Mouse (Mus musculus) lung, postnatal 4 days (tissue): ENCODE results near the gene Trp73.

Source experiments
- DNase-seq, 2 experiments: peaks; one replicate each; pipeline ENCODE4 v3.0.0; 2021

Trp73 gene

DNA sequence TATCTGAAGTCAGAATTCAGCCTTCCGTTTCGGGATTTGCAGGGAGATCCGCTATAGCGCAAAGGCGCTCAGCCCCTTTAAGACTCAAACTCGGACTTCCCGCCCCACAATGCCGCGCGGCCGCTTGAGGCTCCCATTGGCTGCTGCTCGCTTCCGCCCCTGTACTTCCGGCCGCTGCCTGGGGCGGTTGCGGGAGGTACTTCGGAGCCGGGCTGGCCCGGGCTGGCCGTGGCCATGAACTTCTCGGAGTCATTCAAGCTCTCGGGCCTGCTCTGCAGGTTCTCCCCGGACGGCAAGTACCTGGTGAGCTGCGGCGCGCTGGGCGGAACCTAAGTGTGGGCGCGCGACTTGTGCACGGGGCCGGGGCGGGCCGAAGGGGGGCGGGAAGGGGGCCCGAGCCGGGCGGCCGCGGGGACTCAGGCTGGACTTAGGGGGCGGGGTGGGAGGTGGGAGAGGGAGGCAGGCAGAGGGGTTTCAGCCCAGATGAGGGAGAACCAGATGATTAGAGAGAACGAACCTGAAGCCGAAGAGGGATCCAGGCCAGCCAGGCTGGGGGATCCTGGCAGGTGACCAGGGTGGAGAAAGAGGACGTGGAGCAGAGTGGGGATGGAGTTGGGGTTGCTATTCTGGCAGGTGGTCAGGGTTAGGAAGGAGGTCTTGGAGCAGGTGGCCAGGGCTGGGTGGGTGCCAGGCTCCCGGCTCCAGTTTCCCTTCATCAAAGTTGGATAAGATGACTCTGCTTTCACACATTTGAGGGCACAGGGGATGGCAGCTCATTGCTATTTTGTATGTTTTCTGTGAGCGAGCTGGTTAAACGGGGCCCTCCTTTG lies 2.4 kb upstream of the Trp73 start, which contains the start of gene Wrap73:
Gene Wrap73 (plus strand): TSS at position 162 of the 830 bp plus-strand sequence.
- DNase-seq: peak; percentile 93

DNA sequence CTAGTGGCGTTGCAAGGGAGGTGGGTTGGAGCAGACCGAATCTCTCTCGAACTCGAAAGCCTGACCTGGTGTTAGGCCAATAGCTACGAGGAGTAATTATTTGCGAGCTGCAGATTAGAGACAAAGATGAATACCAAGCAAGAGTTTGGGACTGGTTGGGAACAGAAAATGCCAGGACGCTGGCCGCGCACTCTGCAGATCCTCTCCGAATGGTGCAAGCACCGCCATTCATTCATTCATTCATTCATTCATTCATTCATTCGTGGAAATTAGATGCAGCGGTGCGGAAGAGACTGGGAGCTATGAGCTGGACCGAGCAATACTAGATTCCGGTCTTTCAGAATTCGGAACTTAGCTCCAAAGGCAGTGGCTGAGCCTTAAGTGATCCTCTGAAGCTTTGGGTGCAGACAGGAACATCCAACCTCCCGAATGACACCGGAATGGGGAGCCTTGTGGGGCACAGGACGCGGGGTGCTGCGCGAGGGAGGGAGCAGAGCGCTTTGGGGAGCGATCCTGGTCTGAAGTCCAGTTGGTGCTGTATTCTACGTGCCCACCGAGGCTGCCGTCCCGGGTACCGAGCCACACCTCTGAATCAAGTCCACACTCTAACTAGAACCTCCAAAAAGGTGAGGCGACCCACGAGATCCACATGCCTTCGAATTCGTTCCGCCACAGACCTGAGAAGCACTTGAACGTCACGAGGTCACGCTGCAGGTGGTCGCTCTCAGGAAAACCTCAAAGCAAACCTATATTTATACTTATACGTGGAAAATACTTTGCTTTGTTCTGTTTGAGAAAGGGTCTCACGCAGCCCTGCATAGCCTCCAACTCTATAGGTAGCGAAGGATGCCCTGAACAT lies 1.2 kb upstream of the Trp73 start:
- no peak for DNase-seq

DNA sequence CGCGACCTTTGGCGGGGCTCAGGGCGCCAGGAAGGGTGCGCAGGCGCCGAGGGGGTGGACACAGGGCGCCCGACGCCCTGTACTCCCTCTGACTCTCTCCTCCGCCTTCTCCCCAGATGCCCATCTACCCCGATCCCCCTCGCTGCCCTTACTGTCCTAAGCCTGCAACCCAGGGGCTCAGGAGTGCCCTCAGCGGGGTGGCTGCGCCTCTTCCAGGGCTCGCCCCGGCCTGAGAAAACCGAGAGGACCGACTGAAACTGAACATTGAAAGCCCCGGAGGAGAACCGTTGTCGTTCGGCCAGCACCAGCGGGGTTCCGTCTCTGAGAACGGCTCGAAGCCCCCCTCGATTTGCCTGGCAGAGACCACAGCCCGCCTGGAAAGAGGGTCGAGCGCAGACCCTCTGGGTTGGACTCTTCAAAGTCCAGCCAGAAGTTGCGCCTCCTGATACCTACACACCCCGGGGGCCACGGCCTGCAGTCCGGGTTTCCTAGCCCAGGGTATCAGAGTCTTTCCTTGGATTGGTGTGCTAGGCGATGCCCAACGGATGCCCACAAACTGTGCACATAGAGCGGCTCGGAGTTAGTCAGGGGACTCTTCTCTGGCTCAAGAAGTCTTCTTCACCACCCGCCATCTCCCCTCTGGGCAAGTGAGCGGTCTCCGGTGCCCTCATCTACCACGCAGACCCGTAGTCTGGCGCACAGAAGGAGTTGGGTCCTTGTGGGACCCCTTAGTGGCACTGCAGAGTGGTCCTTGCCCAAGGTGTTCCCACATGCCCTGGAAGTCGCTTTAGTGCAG lies 403 bp upstream of the Trp73 start:
- no peak for DNase-seq

DNA sequence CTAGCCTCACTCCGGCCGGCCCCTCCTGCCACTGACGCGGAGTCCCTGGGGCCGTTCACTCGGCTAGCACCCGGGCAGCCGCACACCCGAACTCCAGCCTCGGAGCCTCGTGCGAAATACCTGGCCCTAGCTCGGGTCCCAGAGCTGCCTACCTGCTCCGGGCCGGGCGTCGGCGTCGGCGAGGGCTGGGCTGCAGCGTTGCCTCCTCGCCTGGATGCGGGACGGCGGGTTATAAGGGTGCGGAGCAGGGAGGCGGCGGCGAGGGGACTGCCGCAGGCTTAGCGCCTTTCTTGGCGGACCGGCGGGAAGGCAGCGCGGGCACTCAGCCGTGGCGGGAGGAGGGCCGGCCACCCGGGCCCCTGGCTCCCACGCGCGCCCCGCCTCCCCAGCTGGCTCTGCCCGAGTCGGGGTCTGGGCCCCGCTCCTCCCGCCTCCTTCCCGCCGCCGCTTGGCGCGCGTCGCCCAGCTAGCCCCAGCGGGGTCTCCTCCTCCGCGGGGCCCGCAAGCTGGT lies 282 bp downstream of the Trp73 start:
- DNase-seq: no peak

DNA sequence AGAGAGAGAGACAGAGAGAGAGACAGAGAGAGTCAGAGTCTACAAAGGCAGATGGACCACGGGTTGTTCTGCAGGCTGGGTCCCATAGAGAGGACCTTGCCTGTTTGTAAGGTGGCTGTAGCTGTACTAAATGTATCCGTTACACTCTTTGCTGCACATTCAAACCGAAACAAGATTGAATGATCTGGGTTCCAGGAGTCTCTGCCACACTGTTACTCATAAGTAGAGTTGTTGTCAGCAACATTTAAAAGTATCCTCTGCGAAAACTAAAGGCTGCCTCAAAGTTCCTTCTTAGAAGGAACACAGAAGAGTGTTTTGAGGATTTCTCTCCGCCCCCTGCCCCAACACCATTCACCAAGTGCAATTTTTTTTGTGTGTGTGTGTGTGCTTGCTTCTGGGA lies 2.9 kb downstream of the Trp73 start:
- DNase-seq: no peak

DNA sequence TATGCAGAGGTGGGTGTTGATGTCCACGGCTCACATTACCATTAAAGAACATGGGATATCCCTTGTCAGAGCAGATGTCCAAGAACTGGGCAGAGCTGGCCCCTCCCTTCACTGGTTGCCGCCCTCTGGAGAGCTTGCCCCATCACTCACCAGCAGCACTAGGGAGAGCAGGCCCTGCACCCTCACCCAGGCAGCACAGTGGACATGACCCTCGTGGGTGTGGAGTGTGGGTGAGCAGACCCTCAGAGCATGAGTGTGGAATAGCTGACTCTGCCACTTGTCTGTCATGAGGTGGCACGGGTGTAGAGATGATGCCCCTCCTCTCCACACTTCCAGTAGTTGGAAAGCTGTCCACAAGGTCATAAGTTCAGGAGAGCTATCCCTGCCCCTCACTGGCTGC lies 5.2 kb downstream of the Trp73 start:
- no peak for DNase-seq

DNA sequence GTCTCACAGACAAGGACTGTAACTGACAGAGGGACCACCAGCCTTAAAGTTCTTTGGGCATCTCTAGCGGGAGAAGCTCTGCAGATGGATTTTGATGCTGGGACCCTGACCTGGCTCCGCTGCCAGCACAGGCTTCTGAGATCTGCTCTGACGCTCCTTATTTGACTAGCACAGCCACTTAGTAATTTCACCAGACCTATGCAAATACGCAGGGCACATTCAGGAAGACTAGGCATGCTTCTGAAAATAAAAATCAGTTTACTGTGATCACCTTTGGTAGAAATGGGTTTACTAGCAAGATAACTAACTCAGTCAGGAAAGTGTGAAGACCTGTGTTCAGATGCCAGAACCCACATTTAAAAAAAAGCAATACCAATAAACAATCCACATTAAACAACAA lies 8.1 kb downstream of the Trp73 start:
- DNase-seq: no peak

DNA sequence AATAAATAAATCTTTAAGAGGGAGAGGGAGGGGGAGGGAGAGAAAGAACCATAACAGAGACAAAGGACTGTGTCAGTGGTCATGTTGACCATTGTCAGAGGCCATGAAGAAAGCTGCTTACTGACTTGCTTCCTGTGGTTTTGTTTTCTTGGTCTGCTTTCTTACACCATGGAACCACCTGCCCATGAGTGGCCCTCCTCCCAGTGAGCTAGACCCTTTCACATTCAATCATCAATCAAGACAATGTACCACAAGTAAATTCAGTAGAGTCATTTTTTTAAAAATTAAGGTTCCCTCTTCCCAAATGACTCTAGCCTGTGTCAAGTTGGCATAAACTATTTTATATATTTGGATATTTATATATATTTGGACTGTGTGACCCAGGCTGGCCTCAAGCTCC lies 10.1 kb downstream of the Trp73 start:
- no peak for DNase-seq

DNA sequence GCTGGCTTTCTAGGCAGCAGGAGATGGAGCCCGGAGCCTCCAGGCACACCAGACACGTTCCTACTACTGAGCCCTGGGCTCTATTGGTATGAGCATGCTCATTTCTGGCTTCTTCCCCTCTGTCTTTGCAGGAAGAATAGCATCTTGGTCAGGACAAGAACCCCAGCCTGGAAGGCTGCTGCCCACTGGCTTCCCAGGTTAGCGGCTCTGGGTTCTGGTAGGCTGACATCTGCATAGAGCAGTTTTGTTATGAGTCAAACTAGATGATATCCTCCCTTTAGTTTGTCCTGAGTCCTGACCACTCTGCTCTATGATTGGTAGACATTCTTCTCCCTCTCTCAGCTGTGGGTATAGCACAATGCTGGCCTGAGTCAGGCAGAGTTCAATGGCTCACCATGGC lies 12.7 kb downstream of the Trp73 start:
- no peak for DNase-seq

DNA sequence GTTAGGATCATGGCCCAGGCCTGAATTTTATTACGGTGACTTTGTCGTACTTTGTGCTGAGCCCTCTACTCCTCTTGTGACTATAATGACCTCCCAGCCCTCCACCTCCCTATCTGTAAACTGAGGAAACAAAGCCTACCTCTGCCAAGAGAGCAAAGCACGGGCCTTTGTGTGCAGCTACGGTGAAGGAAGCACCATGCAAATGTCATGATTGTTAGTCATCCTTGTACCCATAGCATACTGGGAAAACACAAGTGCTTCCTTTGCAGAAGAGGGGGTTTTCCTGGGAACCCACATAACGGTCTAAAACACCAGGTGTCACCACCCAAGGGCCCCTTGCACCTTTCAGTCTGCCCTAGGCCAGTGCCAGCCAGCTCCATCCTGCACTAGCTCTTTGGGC lies 14.8 kb downstream of the Trp73 start:
- DNase-seq: no peak

DNA sequence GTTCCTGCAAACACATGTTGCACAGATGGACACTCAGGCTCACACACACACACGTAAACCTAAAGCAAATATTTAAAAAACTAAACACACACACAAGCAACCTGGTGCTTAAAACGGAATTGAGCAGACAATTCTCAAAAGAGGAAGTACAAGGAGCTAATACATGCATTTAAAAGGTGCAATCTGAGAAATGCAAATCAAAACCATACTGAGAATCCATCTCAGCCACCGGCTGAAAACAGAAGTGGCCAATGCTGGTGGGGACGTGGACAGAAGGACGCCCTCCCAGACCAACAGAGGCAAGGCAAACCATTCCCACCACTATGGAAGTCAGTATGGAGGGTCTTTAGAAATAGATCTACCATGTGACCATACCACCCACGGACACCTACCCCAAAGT lies 16.5 kb downstream of the Trp73 start:
- no peak for DNase-seq

DNA sequence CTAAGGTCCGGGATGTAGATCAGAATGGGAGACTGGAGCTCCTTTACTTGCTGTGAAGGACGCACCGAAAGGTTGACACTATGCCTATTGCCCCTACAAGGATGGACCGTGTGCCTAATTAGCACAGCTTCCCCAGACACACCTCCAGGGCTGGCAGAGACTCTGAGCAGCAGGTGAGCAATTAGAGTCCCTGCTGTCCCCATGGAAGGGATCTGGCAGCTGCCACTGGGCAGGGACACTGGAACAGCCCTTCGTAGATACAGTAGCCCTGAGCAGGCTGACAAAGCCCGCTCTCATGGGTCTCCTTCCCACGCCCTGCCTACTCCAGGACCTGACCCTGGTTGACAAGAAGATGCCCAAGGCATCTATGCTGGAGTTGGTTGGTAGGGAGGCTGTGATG lies 17.6 kb downstream of the Trp73 start:
- no peak for DNase-seq

DNA sequence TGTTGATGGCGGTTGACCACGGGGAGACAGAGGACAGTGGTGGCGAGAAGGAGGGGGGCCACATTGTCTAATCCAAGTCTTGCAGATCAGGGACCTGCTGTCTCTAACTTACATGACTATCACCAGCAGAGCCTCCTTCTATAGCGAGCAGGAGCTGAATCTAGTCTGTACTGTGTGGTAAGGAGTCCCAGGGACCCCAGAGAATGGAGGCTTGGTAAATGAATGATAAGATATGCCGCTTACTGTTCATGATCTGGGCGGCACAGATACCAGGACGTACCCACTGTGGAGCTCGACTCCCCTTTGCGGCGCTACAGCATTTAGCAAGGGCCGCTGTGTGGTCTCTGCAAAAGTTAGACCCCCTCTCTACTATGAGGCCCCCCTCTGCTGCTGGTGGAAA lies 18.2 kb downstream of the Trp73 start:
- DNase-seq: no peak

DNA sequence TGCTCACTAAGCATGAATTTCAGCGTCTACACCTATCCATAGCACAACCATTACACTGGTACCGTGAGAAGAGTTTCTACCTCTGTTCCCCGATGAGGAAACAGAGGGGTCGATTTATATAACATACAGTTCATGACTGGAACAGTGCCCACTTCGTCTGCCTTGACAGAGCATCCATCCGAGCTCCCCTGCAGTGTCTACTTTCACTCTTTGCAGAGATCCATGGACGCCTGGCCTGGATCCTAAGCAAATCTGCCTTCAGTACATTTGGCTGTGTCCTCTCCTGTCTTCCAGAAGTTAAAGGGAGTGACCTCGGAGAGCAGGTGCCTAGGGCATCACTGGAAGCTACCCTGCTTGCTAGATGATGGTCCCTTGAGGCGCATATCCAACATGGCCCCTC lies 20.8 kb downstream of the Trp73 start:
- no peak for DNase-seq

DNA sequence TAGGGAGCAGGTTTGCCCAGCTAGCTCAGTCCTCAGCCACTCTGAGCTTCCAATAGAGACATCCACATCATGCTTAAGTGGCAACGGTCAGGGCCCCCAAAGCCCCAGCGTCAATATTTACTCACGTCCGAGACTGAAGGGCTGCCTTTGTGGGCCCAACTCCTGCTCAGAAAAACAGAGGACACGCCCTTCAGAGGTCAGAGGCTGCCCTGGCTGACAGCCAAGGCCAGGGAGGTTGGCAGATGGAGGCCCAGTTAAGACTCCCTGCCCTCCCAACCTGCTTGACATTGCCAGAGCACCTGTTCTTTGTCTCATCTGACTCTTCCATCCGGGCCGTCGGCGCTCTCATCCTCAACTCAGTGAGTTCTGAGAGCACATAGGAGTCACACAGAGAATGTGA lies 21.2 kb downstream of the Trp73 start:
- DNase-seq: peak in 1 of 2 experiments; percentile 40

DNA sequence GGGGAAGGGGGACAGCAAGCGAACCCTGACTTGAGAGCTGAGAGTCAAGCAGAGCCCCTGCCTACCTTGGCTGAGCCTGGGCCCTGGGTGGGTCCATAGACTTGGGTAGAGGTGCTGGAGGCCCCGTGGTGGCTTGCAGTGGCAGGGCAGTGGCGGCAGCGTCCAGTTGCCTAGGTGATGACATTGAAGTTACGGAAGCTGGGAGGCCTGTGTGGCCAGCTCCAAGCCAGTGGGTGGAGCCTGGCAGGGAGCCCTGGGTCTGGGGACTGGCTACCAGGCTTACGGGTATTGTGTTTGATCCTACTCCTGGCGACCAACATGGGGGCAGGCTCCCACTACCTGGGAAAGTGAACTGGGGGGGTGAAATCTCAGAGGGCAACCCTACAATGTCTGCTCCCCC lies 23.6 kb downstream of the Trp73 start:
- DNase-seq: no peak

DNA sequence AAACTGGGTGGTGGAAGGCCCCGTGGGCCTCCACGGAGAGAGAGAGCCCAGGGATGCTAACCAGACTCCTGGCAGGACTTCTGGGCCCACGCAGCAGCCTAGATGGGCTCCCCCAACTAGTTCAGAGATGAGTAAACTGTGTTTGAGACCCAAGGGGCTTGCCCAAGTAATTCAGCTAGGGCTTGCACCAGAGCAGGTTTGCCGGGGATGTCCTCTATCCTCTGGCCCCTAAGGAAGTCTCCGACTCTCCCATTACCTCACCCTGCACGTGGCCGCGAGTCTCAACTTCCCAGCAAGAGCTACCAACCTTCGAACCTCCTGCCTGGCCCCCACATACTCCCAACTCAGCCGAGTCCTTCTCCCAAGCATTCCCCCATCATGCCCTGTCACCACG lies 30.2 kb downstream of the Trp73 start:
- no peak for DNase-seq

DNA sequence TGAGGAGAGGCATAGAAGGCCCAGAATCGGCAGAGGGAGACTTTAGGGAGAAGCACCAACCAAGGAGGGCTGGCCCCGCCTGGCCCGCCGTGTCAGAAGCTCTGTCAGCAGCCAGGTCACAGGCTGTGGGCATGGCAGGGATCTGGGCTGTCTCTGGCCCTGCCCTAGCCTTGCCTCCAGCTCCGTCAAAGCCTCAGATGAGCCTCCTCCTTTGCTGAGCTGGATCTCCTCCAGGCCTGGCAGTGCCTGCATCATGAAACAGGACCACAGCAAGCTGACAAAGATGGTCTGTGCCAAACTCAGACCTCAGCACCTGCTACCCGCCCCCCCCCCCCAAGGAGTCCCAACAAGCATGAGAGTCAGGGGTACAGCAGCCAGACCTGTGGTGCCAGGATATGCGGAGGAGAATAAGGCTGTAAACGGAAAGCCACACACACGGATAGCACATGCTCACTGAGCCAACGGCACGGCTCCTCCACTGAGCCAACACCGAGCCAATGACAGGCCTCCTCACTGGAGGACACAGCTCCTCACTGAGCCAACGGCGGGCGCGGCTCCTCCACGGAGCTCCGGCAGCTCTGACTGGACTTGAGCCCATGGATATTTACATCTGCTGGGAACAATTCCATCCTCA lies 30.7 kb downstream of the Trp73 start:
- no peak for DNase-seq

DNA sequence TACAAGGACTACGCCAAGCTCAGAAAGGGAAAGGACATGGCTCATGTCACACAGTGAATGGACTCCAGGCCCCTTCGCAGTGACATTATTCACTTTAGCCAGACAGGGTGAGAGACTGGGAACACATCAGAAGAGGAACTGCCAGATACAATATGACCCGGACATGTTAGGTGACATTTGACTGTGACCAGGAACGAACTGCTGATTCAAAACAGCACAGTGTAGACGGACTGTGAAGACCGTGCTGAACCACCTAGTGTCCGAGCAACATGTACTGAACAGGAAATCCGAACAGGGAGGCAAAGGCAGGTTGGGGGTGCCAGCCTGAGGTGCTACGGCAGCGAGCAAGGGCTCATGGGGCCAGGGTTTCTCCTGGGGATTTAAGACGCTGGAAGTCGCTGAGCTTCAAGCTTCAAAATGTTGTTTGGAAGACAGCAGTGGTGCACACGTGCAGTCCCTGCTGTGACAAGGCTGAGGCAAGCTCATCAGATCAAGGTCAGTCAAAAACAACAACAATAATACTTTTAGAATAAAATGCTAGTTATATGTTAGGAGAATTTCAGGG lies 33.4 kb downstream of the Trp73 start:
- DNase-seq: no peak

DNA sequence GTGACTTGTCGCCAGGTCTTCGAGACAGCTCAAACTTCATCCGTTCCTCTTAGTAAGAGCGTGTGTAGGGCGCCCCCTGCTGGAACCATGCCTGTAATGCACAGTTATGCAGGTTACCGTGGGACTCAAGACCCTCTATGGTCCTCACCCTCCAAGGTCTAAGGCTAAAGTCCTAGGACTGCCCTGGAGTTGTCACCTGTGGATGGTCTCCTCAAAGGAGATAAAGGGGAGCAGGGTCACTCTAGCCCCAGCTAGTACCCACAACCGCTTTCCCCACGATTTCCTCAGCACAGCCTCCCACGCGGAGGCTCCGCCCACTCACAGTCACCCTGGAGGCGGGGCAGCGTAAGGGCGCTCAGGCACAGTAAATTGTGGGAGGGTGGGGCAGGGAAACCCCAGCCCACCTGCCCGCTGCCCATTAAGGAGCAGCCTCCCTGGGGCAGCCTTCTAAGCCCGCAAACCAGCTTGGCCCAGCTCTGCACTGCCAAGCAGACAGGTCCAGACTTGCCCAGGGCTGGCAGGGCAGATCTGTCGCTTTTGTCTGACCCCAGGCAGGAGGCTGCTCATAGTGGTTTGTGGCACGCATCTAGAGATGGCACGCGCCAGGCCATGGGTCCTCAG lies 34.5 kb downstream of the Trp73 start:
- DNase-seq: peak; percentile 45 to 55

DNA sequence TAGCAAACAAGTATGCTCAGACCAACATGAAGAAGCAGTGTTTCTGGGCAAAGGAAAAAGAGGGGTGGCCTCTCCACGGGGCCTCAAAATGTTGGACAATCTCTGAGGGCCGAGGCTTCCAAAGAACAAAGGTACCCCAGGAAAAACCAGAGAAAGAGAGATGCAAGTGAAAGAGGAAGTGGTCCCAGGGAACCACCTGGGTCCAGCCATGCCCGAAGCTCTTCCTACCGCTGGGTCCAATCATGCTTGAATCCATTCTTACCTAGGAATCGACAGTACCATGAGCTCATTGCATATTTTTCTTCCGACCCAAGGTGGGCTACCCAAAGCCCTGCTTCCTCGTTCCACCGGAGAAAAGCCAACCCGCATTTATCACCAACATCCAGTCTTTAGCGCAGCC lies 36.1 kb downstream of the Trp73 start:
- no peak for DNase-seq

DNA sequence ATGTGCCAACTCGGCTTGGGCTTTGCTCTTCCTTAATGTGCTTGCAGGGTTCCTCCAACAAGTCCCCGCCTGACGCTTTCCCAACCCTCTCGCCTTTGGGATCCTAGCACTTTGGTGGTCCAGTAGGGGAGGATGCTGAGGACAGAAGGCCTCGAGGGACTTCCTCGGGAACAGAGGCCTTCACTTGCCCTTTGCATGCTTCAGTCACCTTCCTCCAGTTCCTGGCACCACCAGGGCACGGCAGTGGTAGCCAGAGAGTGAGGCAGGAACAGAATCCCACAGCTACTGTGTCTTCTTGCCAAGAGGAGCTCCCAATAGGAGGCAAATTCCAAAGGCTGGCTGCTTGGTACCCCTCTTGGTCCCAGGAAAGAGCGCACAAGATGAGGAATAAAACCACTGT lies 36.6 kb downstream of the Trp73 start:
- DNase-seq: no peak
